Mouse (Mus musculus) spleen, embryonic (tissue): Measurements from ENCODE around the gene Gpc5.

Experiments
- CTCF ChIA-PET: fragments of 350-600 bp; sonication (Branson Sonifier 250); formaldehyde crosslinking; loops from one replicate; lab custom pipeline; 2022; lab: Charles Lee

The Gpc5 gene

DNA sequence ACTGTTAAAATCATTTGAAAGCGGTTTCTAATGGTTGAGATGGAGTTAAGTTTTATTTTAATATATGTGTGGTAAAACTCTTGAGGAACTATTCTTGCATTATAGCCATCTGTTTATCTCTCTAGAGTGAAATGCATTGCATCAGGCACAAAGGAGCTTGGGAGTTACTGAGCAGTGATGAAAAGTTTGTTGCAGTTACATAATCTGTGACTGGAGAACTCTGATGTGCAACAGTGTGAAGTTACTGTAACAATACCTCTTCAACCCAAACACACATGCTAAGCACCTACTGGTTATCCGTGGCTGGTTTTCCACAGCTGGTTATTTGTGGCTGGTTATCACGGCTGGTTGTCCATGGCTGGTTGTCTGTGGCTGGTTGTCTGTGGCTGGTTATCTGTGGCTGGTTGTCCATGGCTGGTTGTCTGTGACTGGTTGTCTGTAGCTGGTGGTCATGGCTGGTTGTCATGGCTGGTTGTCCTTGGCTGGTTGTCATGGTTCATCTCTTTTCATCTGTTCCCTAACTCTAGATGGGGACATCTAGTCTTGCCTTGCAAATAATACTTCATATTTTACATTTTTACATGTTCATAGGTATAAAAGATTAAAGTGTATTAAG lies 273.4 kb downstream of the Gpc5 start:
- CTCF ChIA-PET, result interaction anchor here (0.8 kb wide), 1 partner anchor 767 kb away, joined by 3 read pairs; no protein-coding TSS in a partner anchor

DNA sequence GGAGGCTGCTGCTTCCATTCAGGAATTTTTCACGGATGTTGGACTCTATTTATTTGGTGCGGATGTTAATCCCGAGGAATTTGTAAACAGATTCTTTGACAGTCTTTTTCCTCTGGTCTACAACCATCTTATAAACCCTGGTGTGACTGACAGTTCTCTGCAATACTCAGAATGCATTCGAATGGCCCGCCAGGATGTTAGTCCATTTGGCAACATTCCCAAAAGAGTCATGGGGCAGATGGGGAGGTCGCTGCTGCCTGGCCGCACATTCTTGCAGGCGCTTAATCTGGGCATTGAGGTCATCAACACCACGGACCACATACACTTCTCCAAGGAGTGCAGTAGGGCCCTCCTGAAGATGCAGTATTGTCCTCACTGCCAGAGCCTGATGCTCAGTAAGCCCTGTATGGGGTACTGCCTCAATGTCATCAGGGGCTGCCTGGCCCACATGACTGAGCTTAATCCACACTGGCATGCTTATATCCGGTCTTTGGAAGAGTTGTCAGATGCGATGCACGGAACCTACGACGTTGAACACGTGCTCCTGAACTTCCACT lies 277.7 kb downstream of the Gpc5 start:
- CTCF ChIA-PET, result no interaction called here

DNA sequence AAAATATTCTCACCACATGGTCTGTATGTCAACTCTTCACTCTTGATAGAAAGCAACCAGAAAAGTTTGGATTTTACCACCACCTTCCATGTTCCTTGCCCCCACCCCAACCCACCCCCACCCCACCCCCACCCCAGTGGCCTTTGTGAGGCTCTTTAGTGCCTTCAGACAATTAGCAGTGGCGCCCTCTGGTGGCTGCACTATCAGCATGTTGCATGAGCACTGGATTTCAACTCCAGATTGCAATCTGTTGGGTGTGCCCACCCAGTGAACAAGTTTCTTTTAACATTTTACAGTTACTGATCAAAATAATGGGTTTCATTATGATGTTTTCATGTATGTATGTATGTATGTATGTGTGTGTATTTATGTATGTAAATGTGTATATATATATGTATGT lies 279.1 kb downstream of the Gpc5 start:
- CTCF ChIA-PET, result no interaction called here

DNA sequence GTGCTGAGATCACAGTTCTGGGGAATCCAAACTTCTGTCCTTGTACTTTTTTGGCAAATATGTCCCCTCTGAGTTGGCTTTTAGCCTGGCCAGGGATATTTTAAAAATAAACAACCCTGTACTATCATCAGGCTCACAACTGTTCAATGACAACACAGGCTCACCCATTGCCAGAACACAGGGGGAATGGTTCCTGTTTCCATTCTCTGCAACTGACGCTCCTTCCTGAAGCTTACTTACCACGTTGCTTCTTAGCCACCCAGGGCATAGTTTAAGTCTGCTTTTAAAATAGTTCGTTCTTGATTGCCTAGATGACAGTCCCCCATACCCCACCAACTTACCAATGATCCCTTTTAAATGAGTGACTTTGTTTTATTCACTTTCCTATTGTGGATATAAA lies 299.8 kb downstream of the Gpc5 start:
- CTCF ChIA-PET, result no interaction called here

DNA sequence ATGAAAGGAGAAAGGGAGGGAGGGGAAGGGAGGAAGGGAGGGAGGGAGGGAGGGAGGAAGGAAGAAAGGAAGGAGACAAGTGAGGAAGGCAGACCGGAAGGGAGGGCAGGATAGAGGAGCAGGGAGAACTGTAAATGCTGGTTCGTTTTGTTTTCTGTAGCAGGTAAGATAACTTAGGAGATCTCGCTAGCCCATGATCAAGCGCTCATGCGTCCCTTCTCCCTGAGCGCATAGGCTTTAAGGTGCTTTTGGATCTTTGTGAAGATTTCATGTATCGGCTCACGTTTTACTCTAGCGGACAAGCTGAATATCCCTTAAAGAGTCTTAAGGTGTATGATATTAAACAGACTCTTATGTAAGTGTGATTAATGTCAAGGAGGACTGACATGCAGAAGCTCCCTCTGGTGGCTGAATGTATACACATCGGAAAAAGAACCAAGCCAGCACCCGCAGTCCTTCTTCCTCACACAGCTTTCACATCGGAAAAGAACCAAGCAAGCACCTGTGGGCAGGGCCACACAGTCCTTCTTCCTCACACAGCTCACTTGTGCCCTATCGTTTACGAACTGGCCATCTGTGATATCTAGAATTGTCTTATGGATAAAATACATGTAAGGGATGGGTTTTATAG lies 301.0 kb downstream of the Gpc5 start:
- CTCF ChIA-PET, result interaction anchor here (0.6 kb wide), 2 partner anchors 16 to 379 kb away, joined by 3 read pairs; no protein-coding TSS in a partner anchor

DNA sequence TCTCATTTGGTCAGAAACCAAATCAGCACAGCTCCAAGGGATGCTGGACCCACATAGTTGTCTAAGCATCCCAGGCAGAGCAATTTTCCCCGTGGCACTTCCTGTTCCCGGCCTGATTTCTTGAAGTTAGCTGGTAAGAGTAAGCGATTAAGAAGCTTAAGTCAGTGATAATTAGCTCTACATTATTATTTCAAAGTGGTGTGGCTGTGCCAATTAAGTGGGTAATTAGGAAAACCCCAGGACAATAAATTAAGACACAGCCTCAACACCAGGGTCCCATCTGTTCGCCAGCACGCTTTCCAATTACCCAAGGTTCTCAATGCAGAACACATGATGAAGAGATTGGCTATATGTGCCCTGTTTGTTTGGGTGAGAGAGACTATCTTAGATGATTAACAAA lies 314.6 kb downstream of the Gpc5 start:
- CTCF ChIA-PET, result no interaction called here

DNA sequence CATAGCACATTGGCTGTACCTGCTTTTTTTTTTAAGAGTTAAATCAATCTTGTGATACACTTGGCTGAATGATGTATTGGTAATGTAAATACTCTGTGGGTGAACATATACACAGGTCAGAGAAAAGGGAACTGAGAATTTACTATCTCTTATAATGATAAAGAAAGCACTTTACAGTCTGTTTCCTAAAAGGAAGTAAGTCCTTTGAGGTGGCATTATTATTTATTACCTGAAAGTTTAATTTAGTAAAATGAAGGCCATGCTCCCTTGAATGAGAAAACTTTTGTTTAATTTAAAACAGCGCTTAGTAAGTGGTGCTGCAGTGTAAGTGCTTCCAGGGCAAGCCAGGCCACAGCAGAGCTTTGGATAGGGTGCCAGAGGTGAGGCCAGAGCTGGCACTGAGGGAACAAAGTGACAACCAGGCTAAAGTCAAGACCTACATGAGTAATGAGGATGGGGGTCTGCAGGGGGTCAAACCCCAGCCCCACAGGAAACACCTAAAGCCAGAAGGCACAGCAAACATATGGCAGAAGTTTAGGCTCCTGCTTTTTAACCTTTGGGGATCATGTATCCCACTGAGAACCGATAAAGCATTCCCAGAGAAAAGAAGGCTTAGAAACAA lies 315.4 kb downstream of the Gpc5 start:
- CTCF ChIA-PET, result no interaction called here

DNA sequence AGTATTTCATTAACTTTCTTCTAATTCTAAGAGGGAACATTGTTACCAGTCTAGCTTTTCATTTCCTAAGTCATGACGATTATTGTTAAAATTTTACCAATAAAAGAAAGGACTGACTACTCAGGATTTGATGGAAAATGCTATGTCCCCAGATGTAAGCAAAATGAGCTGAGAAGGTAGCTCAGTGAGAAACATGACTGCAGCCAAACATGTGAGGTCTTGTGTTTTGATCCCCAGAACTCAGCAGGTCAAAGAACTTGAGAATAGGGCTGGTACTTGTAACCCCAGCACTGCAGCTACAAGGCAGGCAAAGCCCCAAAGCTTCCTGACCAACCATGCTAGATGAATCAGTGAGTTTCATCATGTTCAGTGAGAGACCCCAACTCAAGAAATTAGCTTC lies 318.9 kb downstream of the Gpc5 start:
- CTCF ChIA-PET, result no interaction called here

DNA sequence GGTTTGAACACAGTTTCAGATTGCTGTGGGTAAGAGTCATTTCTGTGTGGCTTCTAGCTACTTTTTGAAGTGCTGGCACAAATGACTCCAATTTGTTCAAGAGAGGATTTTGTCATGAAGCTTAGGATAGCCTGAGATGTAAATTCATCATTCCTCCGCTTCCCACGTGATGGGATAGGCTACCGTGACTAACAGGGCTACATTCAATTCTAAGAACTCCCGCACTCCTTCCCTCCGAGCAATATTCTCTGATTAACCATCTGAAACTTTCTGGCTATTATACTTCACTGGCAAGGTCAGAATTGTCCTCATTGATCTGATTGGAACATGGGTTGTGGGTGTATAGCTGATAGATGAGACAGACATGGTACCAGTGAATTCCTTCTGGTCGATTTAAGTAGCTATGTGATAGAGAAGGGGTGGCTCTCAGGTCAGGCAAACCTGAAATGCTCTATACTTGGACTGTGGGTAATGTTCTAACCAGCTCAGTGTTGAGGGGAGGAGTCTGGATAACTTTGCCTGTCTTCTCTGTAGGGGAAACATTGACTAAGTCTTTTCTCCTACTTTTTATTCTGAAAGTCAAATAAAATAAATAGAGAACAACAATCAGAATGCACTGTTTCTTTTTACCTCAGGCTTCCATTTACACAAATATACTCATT lies 319.6 kb downstream of the Gpc5 start:
- CTCF ChIA-PET, result no interaction called here

DNA sequence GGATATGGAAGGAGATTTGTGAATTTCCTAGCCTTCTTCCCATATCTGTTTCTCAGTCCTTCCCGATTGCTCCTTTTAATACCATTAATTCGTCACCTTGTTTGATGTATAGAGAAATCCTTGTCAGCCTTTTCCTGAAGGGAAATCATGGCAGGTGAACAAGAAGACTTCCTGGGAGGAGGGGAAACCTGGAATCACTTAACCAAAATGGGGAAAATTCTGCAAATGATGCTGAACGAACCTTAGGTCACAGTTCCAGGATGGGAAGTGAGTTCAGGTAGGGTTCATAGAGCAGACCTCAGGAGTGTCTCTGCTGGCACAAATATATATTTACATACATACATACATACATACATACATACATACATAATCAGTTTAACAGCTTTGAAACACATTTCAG lies 320.8 kb downstream of the Gpc5 start:
- CTCF ChIA-PET, result interaction anchor here (0.6 kb wide), 1 partner anchor 46 kb away, joined by 9 read pairs; no protein-coding TSS in a partner anchor

DNA sequence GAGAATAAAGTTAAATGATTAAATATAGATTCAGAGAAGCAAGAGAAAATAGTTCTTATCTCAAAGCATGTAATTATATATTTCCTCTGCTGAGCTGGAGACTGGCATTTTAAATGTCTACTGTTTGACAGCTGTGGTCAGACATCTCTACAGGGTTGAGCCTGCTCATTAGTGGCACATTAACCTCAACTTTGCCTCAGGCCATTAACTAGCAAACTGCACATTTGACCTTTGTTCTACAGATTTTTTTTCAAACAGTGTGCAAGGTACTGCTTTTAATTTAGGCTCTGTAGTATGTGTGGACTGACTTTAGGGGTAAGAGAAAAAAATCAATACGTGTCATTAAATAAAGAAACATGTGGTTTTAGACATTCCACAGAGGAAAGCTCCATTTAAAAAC lies 321.4 kb downstream of the Gpc5 start:
- CTCF ChIA-PET, result no interaction called here

DNA sequence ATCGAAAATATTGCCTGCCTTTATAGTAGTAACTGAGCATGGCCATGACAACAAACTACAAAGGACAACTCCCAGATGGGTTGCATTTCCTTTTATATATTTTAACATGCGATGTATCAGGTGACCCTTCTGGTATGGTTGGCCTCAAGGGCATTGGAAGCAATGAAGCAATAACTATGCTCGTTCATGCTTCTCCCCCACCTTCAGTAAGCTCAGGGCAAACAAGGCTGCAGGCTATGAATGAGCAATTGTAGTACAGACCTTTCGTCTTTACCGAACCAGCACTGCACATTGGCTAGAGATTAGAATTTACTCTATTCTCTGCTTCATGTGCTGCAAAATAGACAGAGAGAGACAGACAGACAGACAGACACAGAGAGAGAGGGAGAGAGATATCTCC lies 322.5 kb downstream of the Gpc5 start:
- CTCF ChIA-PET, result no interaction called here

DNA sequence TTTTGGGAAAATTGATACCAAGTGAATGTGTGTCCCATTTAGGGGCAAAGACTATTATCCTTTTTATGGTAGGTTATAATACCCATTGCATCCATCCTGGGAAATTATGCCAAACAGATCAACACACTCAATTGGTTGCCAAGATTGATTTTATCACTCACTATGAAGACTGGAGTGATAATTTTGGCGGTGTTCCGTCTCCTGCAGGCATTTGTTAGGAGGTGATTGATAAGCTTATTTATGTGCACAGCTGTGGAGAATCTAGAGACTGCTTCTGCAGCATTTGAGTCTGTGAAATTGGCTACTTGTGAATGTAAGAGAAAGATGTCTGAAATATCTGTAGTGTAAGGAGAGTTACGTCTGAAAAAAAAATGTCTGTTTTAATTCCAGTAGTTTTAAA lies 340.0 kb downstream of the Gpc5 start:
- CTCF ChIA-PET, result no interaction called here

DNA sequence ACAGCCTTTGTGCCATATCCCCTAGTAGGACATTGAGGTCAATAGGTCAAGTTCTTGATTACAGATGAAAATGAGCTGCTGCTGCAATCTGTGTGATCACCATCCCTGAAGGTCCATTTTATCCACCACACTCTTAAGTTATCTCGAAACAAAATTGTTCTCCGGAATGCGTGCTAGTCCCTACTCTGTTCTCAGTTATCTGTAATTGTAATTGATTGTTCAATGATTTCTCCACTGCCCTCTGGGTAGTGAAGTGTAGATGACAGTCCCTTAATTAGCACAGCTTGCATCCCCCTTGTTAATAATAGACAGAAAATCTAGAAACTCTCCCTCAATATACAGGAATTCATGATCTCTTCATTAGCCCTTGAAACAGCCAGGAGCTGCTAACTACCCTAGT lies 340.4 kb downstream of the Gpc5 start:
- CTCF ChIA-PET, result no interaction called here

DNA sequence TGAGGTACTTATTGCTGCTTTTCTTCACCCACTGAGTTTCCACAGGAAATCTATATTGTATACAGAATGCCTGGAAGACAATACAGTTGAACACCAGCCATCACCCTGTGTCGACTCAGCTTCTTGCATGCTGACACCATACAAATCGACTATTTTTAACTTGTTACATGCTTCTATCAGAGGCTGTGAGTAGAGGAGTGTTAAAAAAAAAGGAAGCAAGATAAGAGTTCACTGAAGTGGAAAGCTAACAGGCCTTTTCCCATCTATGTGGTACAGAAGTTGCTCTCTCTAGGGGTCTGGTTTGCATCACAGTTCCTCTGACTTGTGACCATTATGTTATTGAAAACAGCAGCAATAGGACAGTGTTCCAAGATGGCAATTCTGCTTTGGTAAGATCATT lies 344.6 kb downstream of the Gpc5 start:
- CTCF ChIA-PET, result no interaction called here

DNA sequence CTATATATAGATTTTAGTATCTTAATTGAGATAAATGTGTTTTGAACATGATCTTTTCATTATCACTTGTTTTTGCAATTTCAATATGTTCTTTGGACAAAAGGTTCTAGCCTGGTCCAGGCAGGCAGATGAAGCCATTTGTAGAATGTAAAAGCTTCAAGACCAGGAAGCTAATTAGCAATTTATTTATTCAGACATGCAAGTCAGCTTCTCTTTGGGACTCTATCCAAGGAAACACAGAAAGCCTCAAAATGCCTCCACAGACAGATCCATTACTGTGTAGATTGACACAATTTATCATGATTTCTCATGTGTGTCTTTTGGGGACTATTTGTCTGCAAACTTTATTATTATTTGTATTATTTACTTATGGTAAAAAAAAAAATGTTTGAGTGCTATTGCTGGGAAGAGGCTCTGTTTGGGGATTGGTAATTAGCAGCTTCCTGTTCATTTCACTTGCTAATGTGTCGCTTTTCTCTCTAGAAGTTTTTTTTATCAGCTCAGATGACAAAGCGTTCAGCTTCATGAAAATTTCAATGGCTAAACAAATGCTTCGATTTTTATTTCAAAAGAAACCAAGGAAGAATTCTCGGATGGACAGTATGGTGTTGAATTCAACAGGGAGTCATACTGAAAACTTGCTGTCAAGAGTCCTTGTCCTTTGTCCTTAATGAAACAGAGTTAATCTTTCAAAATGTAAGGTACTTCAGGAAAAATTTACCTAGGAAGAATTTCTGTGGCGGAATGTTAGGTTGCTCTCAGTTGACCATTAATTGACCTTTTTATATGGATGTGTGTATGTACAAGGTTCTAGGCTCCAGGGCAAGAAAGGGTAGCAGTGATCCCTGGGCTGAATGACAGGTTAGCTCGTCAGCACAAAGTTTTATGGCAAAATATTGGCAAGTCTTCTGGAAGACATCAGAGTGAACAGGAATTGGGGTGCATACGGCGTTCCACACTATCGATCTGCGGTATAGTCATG lies 353.1 kb downstream of the Gpc5 start:
- CTCF ChIA-PET, result interaction anchor here (0.7 kb wide), 1 partner anchor 165 kb away, joined by 5 read pairs; no protein-coding TSS in a partner anchor

DNA sequence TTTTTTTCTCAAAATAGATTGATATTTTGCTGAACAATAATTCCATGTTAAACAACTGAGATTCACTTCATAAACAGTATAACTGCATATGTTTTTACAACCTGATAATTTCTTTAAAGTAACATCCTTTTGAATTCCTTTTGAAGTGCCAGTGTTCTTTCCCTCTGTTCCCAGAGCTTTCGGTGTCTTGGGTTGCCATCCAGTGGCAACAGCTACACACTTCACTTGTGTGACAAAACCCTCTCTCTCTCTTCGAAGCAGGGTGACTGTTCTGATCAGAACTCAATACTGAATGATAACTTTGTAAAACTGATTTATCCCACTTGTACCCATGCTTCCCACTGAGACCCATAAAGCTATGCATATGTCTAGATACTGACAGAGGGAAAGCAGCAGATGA lies 358.9 kb downstream of the Gpc5 start:
- CTCF ChIA-PET, result no interaction called here

DNA sequence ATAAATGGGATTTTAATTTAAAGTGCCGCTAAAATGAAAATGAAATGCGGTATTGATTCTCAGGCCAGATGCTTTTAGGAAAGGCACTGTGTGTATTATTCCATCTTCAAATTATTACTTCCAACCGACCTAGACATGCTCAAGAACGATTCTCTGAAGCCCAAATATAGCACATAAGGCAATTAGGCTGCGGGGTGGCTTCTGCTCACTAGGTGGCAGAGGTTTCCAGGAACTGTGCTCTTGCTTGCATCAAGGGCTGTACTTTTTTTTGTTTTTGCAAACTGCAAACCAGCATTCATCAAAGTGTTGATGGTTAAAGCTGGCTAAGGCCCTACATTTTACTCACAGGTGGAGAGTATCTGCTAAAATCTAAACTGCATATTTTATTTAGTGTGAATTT lies 375.9 kb downstream of the Gpc5 start:
- CTCF ChIA-PET, result no interaction called here

DNA sequence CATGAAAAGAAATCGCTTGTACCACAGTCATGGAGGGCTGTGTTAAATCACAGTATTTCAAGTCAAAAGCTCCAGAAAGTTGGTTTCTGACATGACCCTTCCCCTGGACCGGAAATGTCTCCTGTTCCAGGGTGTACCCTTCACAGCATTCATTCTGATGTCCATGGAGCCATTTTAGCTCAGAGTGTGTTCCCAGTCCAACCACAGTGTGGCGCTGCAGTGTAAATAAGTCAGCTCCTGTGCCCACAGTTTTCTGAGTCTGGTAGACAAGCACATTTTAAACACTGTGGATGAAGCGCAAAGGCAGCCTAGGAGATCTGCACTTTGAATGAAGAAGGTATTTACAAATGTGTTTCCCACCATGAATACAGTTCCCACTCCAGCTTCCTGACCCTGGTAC lies 383.2 kb downstream of the Gpc5 start:
- CTCF ChIA-PET, result no interaction called here

DNA sequence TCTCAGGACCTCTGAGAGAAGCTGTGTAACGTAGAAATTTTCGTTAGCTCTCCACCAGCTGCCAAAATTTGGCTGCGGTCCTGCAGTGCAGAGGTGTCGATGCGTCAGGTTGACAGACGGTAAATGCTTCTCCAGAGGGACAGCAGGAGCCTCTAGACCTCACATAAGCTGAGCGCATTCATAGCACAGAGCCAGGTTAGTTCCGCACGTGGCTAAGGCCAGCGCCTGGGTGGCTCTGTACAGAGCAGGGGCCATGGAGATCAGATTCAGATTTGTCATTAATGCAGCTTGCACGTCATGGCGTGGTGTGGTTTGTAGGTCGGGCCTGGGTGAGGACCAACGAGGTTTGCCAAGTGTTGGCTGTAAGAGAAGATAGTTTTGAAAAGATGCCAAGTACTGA lies 385.3 kb downstream of the Gpc5 start:
- CTCF ChIA-PET, result no interaction called here

DNA sequence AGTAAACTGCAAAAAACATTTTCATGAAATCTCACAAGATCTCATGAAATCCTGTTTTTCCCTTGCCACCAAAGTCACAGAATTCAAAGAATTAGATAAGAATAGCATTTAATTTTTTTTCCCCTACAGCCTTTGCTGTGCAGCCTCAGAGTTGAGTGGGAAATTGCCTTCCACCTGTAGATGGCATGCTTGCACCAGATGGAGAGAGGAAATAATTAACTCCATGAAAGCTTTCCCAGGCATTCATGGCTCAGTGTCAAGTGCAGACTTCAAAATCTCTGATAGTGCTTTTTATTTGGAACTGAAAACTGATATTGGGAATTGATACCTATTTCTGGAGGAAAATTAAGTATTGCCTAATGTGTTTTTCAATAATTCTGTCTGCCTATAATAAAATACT lies 393.1 kb downstream of the Gpc5 start:
- CTCF ChIA-PET, result no interaction called here
